Mouse (Mus musculus): Measurements from ENCODE around the gene Kcnk7. TPM values are rescaled to one million over a fixed set of nuclear protein-coding genes. Genes with fewer than 3 reads are reported as not detected.
A peak's percentile ranks its signal among the peaks of the same experiment; 100 is the strongest.

The Kcnk7 gene
- total RNA-seq, 1 experiment, result 0.67 TPM

GRCm38 (mm10) chr19:5668372-5668771, 35.8 kb upstream of the Kcnk7 start:
- H3K36me3 ChIP-seq (ENCODE audit: control insufficient read depth, insufficient read depth, low read length, poor library complexity, severe bottlenecking), result peaks cover 40% of the 10 kb centered on the region; the same call in 1 of the 2 replicates

GRCm38 (mm10) chr19:5680432-5680831, 23.7 kb upstream of the Kcnk7 start:
- Histone ChIP-seq H3K27ac (ENCODE audit: insufficient read depth, low read depth, low read length, poor library complexity, severe bottlenecking) (no peak overlapping the region), H3K9ac (ENCODE audit: insufficient read depth, low read depth, low read length, poor library complexity, severe bottlenecking) (no peak overlapping the region), H3K4me3 (ENCODE audit: insufficient read depth in 1 of 2, low read depth in 1 of 2, low read length in 2 of 2, poor library complexity in 1 of 2, severe bottlenecking in 1 of 2) (no peak overlapping the region), H3K9me3 (ENCODE audit: control insufficient read depth, insufficient read depth, low read depth, low read length) (no peaks in the 10 kb centered on the region), H3K36me3 (ENCODE audit: control insufficient read depth, insufficient read depth, low read length, poor library complexity, severe bottlenecking) (peaks cover 59% of the 10 kb centered on the region), H3K4me1 (ENCODE audit: control insufficient read depth in 2 of 2, insufficient read depth in 2 of 2, low read length in 2 of 2, poor library complexity in 1 of 2) (no peaks in the 10 kb centered on the region)
- no peak for DNase-seq (ENCODE audit: low read depth, low spot score)
- in situ Hi-C loops (cut with MboI; ENCODE audit: low sequenced_read_pairs in 2 of 2, unreplicated experiment in 2 of 2), result no loop called here
- no peak for TF ChIP-seq ZC3H11A (IDR thresholded peaks at IDR 0.05; ENCODE audit: borderline replicate concordance, low read depth, low read length)
- no peak for TF ChIP-seq HCFC1 (IDR thresholded peaks at IDR 0.05; ENCODE audit: borderline replicate concordance, insufficient read depth, low read length)
- TF ChIP-seq CHD2 (IDR thresholded peaks at IDR 0.05; ENCODE audit: low read depth, low read length), result no peak
- no peak for TF ChIP-seq ZNF384 (IDR thresholded peaks at IDR 0.05; ENCODE audit: low read depth, low read length)
- no peak for TF ChIP-seq MAFK (IDR thresholded peaks at IDR 0.05; ENCODE audit: insufficient read depth, low read depth, low read length)

More at GRCm38 (mm10) chr19:5668372-5668771, 35.8 kb upstream of the Kcnk7 start:
- H3K9ac ChIP-seq (ENCODE audit: insufficient read depth, low read depth, low read length, poor library complexity, severe bottlenecking), result no peak overlapping the region
- no peak overlapping the region for H3K27ac ChIP-seq (ENCODE audit: insufficient read depth, low read depth, low read length, poor library complexity, severe bottlenecking)
- in situ Hi-C loops (cut with MboI; ENCODE audit: low sequenced_read_pairs in 2 of 2, unreplicated experiment in 2 of 2), result no loop called here
- no peak overlapping the region for H3K4me3 ChIP-seq (ENCODE audit: insufficient read depth in 1 of 2, low read depth in 1 of 2, low read length in 2 of 2, poor library complexity in 1 of 2, severe bottlenecking in 1 of 2)
- peaks cover 5% of the 10 kb centered on the region in 2 experiments; a peak in 1 of 4 replicates for H3K4me1 ChIP-seq (ENCODE audit: control insufficient read depth in 2 of 2, insufficient read depth in 2 of 2, low read length in 2 of 2, poor library complexity in 1 of 2)
- H3K9me3 ChIP-seq (ENCODE audit: control insufficient read depth, insufficient read depth, low read depth, low read length), result no peaks in the 10 kb centered on the region
- TF ChIP-seq ZNF384 (IDR thresholded peaks at IDR 0.05; ENCODE audit: low read depth, low read length), result no peak
- TF ChIP-seq ZC3H11A (IDR thresholded peaks at IDR 0.05; ENCODE audit: borderline replicate concordance, low read depth, low read length), result no peak
- DNase-seq (ENCODE audit: low read depth, low spot score), result no peak

- peaks cover 4 to 6% of the 10 kb centered on the region in 2 experiments; a peak in 2 of 4 replicates for H3K4me1 ChIP-seq (ENCODE audit: control insufficient read depth in 2 of 2, insufficient read depth in 2 of 2, low read length in 2 of 2, poor library complexity in 1 of 2)
- H3K9me3 ChIP-seq (ENCODE audit: control insufficient read depth, insufficient read depth, low read depth, low read length), result no peaks in the 10 kb centered on the region
- peaks cover 52% of the 10 kb centered on the region for H3K36me3 ChIP-seq (ENCODE audit: control insufficient read depth, insufficient read depth, low read length, poor library complexity, severe bottlenecking)
- no peak for DNase-seq (ENCODE audit: low read depth, low spot score)
- H3K4me3 ChIP-seq (ENCODE audit: insufficient read depth in 1 of 2, low read depth in 1 of 2, low read length in 2 of 2, poor library complexity in 1 of 2, severe bottlenecking in 1 of 2), result no peak overlapping the region
- H3K27ac ChIP-seq (ENCODE audit: insufficient read depth, low read depth, low read length, poor library complexity, severe bottlenecking), result no peak overlapping the region
- TF ChIP-seq ZNF384 (IDR thresholded peaks at IDR 0.05; ENCODE audit: low read depth, low read length), result no peak
- in situ Hi-C loops (cut with MboI; ENCODE audit: low sequenced_read_pairs in 2 of 2, unreplicated experiment in 2 of 2), result no loop called here
- H3K9ac ChIP-seq (ENCODE audit: insufficient read depth, low read depth, low read length, poor library complexity, severe bottlenecking), result no peak overlapping the region
Observed at GRCm38 (mm10) chr19:5684236-5684635, 19.9 kb upstream of the Kcnk7 start.

- in situ Hi-C loops (cut with MboI; ENCODE audit: low sequenced_read_pairs in 2 of 2, unreplicated experiment in 2 of 2), result no loop called here
- TF ChIP-seq ZC3H11A (IDR thresholded peaks at IDR 0.05; ENCODE audit: borderline replicate concordance, low read depth, low read length) (no peak), MAFK (IDR thresholded peaks at IDR 0.05; ENCODE audit: insufficient read depth, low read depth, low read length) (no peak), ZNF384 (IDR thresholded peaks at IDR 0.05; ENCODE audit: low read depth, low read length) (no peak), CHD2 (IDR thresholded peaks at IDR 0.05; ENCODE audit: low read depth, low read length) (no peak), HCFC1 (IDR thresholded peaks at IDR 0.05; ENCODE audit: borderline replicate concordance, insufficient read depth, low read length) (no peak)
- Histone ChIP-seq H3K4me3 (ENCODE audit: insufficient read depth in 1 of 2, low read depth in 1 of 2, low read length in 2 of 2, poor library complexity in 1 of 2, severe bottlenecking in 1 of 2) (0 out of 4 replicates have a peak overlapping the region, but pooled peaks of 1 of the 2 experiments have one; percentile 2), H3K27ac (ENCODE audit: insufficient read depth, low read depth, low read length, poor library complexity, severe bottlenecking) (no peak overlapping the region), H3K9me3 (ENCODE audit: control insufficient read depth, insufficient read depth, low read depth, low read length) (no peaks in the 10 kb centered on the region), H3K36me3 (ENCODE audit: control insufficient read depth, insufficient read depth, low read length, poor library complexity, severe bottlenecking) (peaks cover 44% of the 10 kb centered on the region), H3K9ac (ENCODE audit: insufficient read depth, low read depth, low read length, poor library complexity, severe bottlenecking) (no peak overlapping the region), H3K4me1 (ENCODE audit: control insufficient read depth in 2 of 2, insufficient read depth in 2 of 2, low read length in 2 of 2, poor library complexity in 1 of 2) (peaks cover 4 to 6% of the 10 kb centered on the region in 2 experiments; a peak in 2 of 4 replicates)
- no peak for DNase-seq (ENCODE audit: low read depth, low spot score)
Observed at GRCm38 (mm10) chr19:5684985-5685384, 19.2 kb upstream of the Kcnk7 start.

- in situ Hi-C loops (cut with MboI; ENCODE audit: low sequenced_read_pairs in 2 of 2, unreplicated experiment in 2 of 2), result no loop called here
- DNase-seq (ENCODE audit: low read depth, low spot score), result no peak
- no peak overlapping the region for H3K9ac ChIP-seq (ENCODE audit: insufficient read depth, low read depth, low read length, poor library complexity, severe bottlenecking)
- no peak overlapping the region for H3K27ac ChIP-seq (ENCODE audit: insufficient read depth, low read depth, low read length, poor library complexity, severe bottlenecking)
- TF ChIP-seq ZNF384 (IDR thresholded peaks at IDR 0.05; ENCODE audit: low read depth, low read length) (no peak), CHD2 (IDR thresholded peaks at IDR 0.05; ENCODE audit: low read depth, low read length) (no peak), MAFK (IDR thresholded peaks at IDR 0.05; ENCODE audit: insufficient read depth, low read depth, low read length) (no peak), HCFC1 (IDR thresholded peaks at IDR 0.05; ENCODE audit: borderline replicate concordance, insufficient read depth, low read length) (no peak), ZC3H11A (IDR thresholded peaks at IDR 0.05; ENCODE audit: borderline replicate concordance, low read depth, low read length) (no peak)
- H3K36me3 ChIP-seq (ENCODE audit: control insufficient read depth, insufficient read depth, low read length, poor library complexity, severe bottlenecking), result peaks cover 44% of the 10 kb centered on the region
- no peaks in the 10 kb centered on the region for H3K9me3 ChIP-seq (ENCODE audit: control insufficient read depth, insufficient read depth, low read depth, low read length)
- H3K4me3 ChIP-seq (ENCODE audit: insufficient read depth in 1 of 2, low read depth in 1 of 2, low read length in 2 of 2, poor library complexity in 1 of 2, severe bottlenecking in 1 of 2), result no peak overlapping the region
- peaks cover 4 to 10% of the 10 kb centered on the region in 2 experiments; a peak in 2 of 4 replicates for H3K4me1 ChIP-seq (ENCODE audit: control insufficient read depth in 2 of 2, insufficient read depth in 2 of 2, low read length in 2 of 2, poor library complexity in 1 of 2)
Observed at GRCm38 (mm10) chr19:5685431-5685830, 18.7 kb upstream of the Kcnk7 start.
